In the genomic region with DNA sequence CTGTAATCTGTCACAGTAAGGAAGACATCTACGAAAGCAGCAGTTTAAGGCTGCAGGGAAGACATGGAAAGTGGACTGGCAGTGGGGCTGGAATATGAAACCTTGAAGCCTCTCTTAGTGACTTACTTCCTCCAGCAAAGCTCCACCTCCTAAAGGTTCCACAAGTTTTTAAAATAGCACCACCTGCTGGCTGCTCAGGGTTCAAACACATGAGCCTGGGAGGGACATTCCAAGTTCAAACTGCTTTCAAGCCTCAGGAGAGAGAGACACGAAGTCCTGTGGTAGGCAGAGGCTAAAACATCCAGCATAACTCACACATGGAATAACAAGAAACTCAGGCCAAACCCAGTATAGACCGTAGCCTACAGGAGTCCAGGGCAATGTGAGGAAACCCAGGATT, we compare ENCODE assay signal across 12 mouse cellular contexts. TPM values are rescaled to one million over a fixed set of nuclear protein-coding genes. Genes with fewer than 3 reads are reported as not detected.
DNase-seq lines count a peak whose midpoint lies in the region; ATAC-seq and TF ChIP-seq lines count a peak whose summit lies in the region.
"Had no signal": no experiment of that assay in that cellular context is flagged by ENCODE, and none has a peak within 500 bp of the region (broad histone marks: within the 10 kb centered on the region; RNA-seq: fewer than 3 reads in every experiment).

No protein-coding gene starts in this region.

- H3K27ac ChIP-seq in heart, adult 2 months, result no peak overlapping the region
- no peak overlapping the region for H3K27ac ChIP-seq in limb, embryonic 11.5 days (replicated peaks; ENCODE audit: low read depth, low read length)
- H3K27ac ChIP-seq in limb, embryonic 10.5 days, result no peak overlapping the region

- 71% methylated on average over 3 of the region's 3 CpGs for whole genome bisulfite sequencing in heart, adult 2 months
- 76% methylated on average over 3 of the region's 3 CpGs for WGBS in limb, embryonic 11.5 days
- WGBS in limb, embryonic 10.5 days, result 78% methylated on average over 3 of the region's 3 CpGs

- no peaks in the 10 kb centered on the region for H3K36me3 ChIP-seq in heart, adult 2 months (ENCODE audit: control insufficient read depth, insufficient read depth, low read length)
- no peaks in the 10 kb centered on the region for H3K36me3 ChIP-seq in limb, embryonic 11.5 days (ENCODE audit: control insufficient read depth, insufficient read depth, low read length)
- H3K36me3 ChIP-seq in limb, embryonic 10.5 days, result no peaks in the 10 kb centered on the region

- ATAC-seq in limb, embryonic 11.5 days (ENCODE audit: insufficient number of reproducible peaks, low FRiP score, low TSS enrichment, low read depth), result no peak
- ATAC-seq: hindbrain, embryonic 16.5 days; midbrain, embryonic 16.5 days had no signal

- intact Hi-C loops in heart, adult 2 months (cut with DNase I), result loop anchor here (10.0 kb wide), 1 partner anchor 410 kb away; the partner anchor contains the start of gene Zw10

- no peak for TF ChIP-seq POLR2A in heart, adult 2 months (IDR thresholded peaks at IDR 0.05; ENCODE audit: insufficient read depth, low read depth, low read length)

- peaks cover 16% of the 10 kb centered on the region for H3K4me1 ChIP-seq in heart, adult 2 months (ENCODE audit: control insufficient read depth, insufficient read depth, low read length)
- H3K4me1 ChIP-seq in limb, embryonic 11.5 days (ENCODE audit: control insufficient read depth, insufficient read depth, low read length), result peaks cover 22% of the 10 kb centered on the region
- H3K4me1 ChIP-seq in limb, embryonic 10.5 days, result peaks cover 32% of the 10 kb centered on the region

- H3K9ac ChIP-seq in heart, adult 2 months (ENCODE audit: low read depth, low read length), result no peak overlapping the region
- no peak overlapping the region for H3K9ac ChIP-seq in limb, embryonic 11.5 days (ENCODE audit: low read length)

- H3K4me2 ChIP-seq in limb, embryonic 11.5 days (ENCODE audit: low read depth, severe bottlenecking), result no peak overlapping the region

- peak; percentile 44; the same call in 1 of the 2 replicates for TF ChIP-seq CTCF in heart, adult 2 months (IDR thresholded peaks at IDR 0.05)

- no peak overlapping the region for H3K4me3 ChIP-seq in heart, adult 2 months
- H3K4me3 ChIP-seq in limb, embryonic 11.5 days (ENCODE audit: low read depth, low read length), result no peak overlapping the region
- no peak overlapping the region for H3K4me3 ChIP-seq in limb, embryonic 10.5 days

- peaks cover 6% of the 10 kb centered on the region for H3K9me3 ChIP-seq in limb, embryonic 11.5 days (ENCODE audit: control insufficient read depth, low read length)
- H3K9me3 ChIP-seq in limb, embryonic 10.5 days (replicated peaks), result 0 out of 2 replicates have a peak, but pooled peaks cover 5% of the 10 kb centered on the region

- no peaks in the 10 kb centered on the region for H3K27me3 ChIP-seq in heart, adult 2 months (ENCODE audit: control insufficient read depth, insufficient read depth, low read length)
- H3K27me3 ChIP-seq in limb, embryonic 11.5 days (ENCODE audit: control insufficient read depth, insufficient read depth, low read length), result peaks cover 2% of the 10 kb centered on the region; the same call in 1 of the 2 replicates
- peaks cover 9% of the 10 kb centered on the region; the same call in 1 of the 2 replicates for H3K27me3 ChIP-seq in limb, embryonic 10.5 days (ENCODE audit: low read depth, poor library complexity, severe bottlenecking)

- peak in 1 of 2 experiments; percentile 15 for DNase-seq in heart, adult 2 months
- no peak for DNase-seq in heart, postnatal 4 days
- DNase-seq in limb, embryonic 11.5 days (ENCODE audit: low spot score), result peak; percentile 18
- DNase-seq in limb, embryonic 10.5 days (ENCODE audit: low spot score), result no peak
- peak; percentile 1 for DNase-seq in right cerebral cortex, postnatal 4 days
- no peak for DNase-seq in right cerebral cortex, adult 2 months (ENCODE audit: low spot score in 2 of 2)
- DNase-seq in adrenal gland, adult 2 months, result no peak
- DNase-seq: cerebellum, adult 2 months; right cerebral cortex, adult 18-20 months; thymus, adult 18-20 months had no signal

- TF ChIP-seq EP300 in heart, adult 2 months (IDR thresholded peaks at IDR 0.05; ENCODE audit: insufficient read depth, low read depth, low read length), result no peak

- H3K79me2 ChIP-seq in heart, adult 2 months (replicated peaks; ENCODE audit: control insufficient read depth, insufficient read depth, low read length), result no peaks in the 10 kb centered on the region

RNA-seq across cellular contexts. Expression of gene Nnmt, which starts 39.4 kb away (rescaled TPM):
- total RNA-seq in heart, adult 2 months (2021), result 1 to 10 TPM; 4.1 to 4.3 TPM
- 3.3 and 3.4 TPM in 2 replicates for polyA plus RNA-seq in heart, adult 2 months (2012; rRNA removed)
- 10 to 100 TPM; 10.3 to 13.6 TPM for total RNA-seq in heart, postnatal 4 days (2021)
- 0.52 and 0.62 TPM in 2 replicates for polyA plus RNA-seq in limb, embryonic 11.5 days (2014; fragmentation: Nextera tagmentation; extraction: Ambion mirVana)
- polyA plus RNA-seq in limb, embryonic 10.5 days (2016; fragmentation: Nextera tagmentation; extraction: Ambion mirVana), result 0.19 TPM in 2 replicates
- total RNA-seq in adrenal gland, adult 2 months (2021), result 100 to 1,000 TPM in 1 of 2 experiments, 10 to 100 TPM in 1; 25.8 to 147 TPM
- 4.1 and 9.5 TPM in 2 replicates for polyA plus RNA-seq in adrenal gland, adult 2 months (2012; rRNA removed)

Comparison
In these comparisons a context has a peak if more than half of its experiments do, and no peak if none do; other contexts are left out.
1. DNase-seq: peak in limb, embryonic 11.5 days (single experiment) and right cerebral cortex, postnatal 4 days (single experiment); none in heart, postnatal 4 days (single experiment), limb, embryonic 10.5 days (single experiment), right cerebral cortex, adult 2 months (0 of 2) and adrenal gland, adult 2 months (single experiment).